Mouse (Mus musculus): ENCODE measurements around the gene Vwa8. TPM values are rescaled to one million over a fixed set of nuclear protein-coding genes. Genes with fewer than 3 reads are reported as not detected.

The Vwa8 gene
- polyA plus RNA-seq, 1 experiment from 2014 or later, result 5.5 TPM

GRCm38 (mm10) chr14:79242386-79242720 is 393.5 kb downstream of the Vwa8 start:
- ATAC-seq, result no peak
- Histone ChIP-seq H3K36me3 (ENCODE audit: control insufficient read depth, insufficient read depth, low read length) (no peaks in the 10 kb centered on the region), H3K27me3 (replicated peaks; ENCODE audit: control insufficient read depth, insufficient read depth, low read length) (no peaks in the 10 kb centered on the region), H3K4me2 (ENCODE audit: low read length) (no peak overlapping the region), H3K9me3 (replicated peaks; ENCODE audit: control insufficient read depth, low read length) (0 out of 2 replicates have a peak, but pooled peaks cover 3% of the 10 kb centered on the region), H3K27ac (ENCODE audit: low read depth, low read length) (no peak overlapping the region), H3K4me3 (ENCODE audit: low read depth, low read length) (no peak overlapping the region), H3K9ac (ENCODE audit: low read length) (no peak overlapping the region), H3K4me1 (ENCODE audit: control insufficient read depth, insufficient read depth, low read length) (peaks cover 3% of the 10 kb centered on the region; the same call in 1 of the 2 replicates)
- DNase-seq (ENCODE audit: low spot score), result no peak

GRCm38 (mm10) chr14:79243038-79243883 is 394.4 kb downstream of the Vwa8 start:
- Histone ChIP-seq H3K27ac (ENCODE audit: low read depth, low read length) (no peak overlapping the region), H3K36me3 (ENCODE audit: control insufficient read depth, insufficient read depth, low read length) (no peaks in the 10 kb centered on the region), H3K9ac (ENCODE audit: low read length) (no peak overlapping the region), H3K4me3 (ENCODE audit: low read depth, low read length) (no peak overlapping the region), H3K4me1 (ENCODE audit: control insufficient read depth, insufficient read depth, low read length) (peaks cover 3% of the 10 kb centered on the region; the same call in 1 of the 2 replicates), H3K27me3 (replicated peaks; ENCODE audit: control insufficient read depth, insufficient read depth, low read length) (no peaks in the 10 kb centered on the region), H3K9me3 (replicated peaks; ENCODE audit: control insufficient read depth, low read length) (0 out of 2 replicates have a peak, but pooled peaks cover 3% of the 10 kb centered on the region), H3K4me2 (ENCODE audit: low read length) (no peak overlapping the region)
- ATAC-seq (no peak), DNase-seq (ENCODE audit: low spot score) (no peak)
- WGBS, result 65% methylated on average over 12 of the region's 12 CpGs

- H3K9ac ChIP-seq (ENCODE audit: low read length), result no peak overlapping the region
- peak overlapping the region; percentile 5; the same call in 1 of the 2 replicates for H3K27ac ChIP-seq (ENCODE audit: low read depth, low read length)
- H3K4me3 ChIP-seq (ENCODE audit: low read depth, low read length), result no peak overlapping the region
- 0 out of 2 replicates have a peak, but pooled peaks cover 3% of the 10 kb centered on the region for H3K9me3 ChIP-seq (replicated peaks; ENCODE audit: control insufficient read depth, low read length)
- DNase-seq (ENCODE audit: low spot score) (peak; percentile 57), ATAC-seq (peak; percentile 30; the same call in 1 of the 2 replicates)
- H3K4me2 ChIP-seq (ENCODE audit: low read length), result no peak overlapping the region
- H3K27me3 ChIP-seq (replicated peaks; ENCODE audit: control insufficient read depth, insufficient read depth, low read length), result no peaks in the 10 kb centered on the region
- H3K4me1 ChIP-seq (ENCODE audit: control insufficient read depth, insufficient read depth, low read length), result peaks cover 3% of the 10 kb centered on the region; the same call in 1 of the 2 replicates
- no peaks in the 10 kb centered on the region for H3K36me3 ChIP-seq (ENCODE audit: control insufficient read depth, insufficient read depth, low read length)
- WGBS, result 59% methylated on average over 3 of the region's 3 CpGs
Observed at GRCm38 (mm10) chr14:79244571-79244970, 395.7 kb downstream of the Vwa8 start.

- H3K4me1 ChIP-seq (ENCODE audit: control insufficient read depth, insufficient read depth, low read length), result no peaks in the 10 kb centered on the region
- H3K4me3 ChIP-seq (ENCODE audit: low read depth, low read length), result no peak overlapping the region
- ATAC-seq, result no peak
- H3K9ac ChIP-seq (ENCODE audit: low read length), result no peak overlapping the region
- no peaks in the 10 kb centered on the region for H3K9me3 ChIP-seq (replicated peaks; ENCODE audit: control insufficient read depth, low read length)
- no peak overlapping the region for H3K4me2 ChIP-seq (ENCODE audit: low read length)
- 80% methylated on average over 5 of the region's 5 CpGs for WGBS
- H3K36me3 ChIP-seq (ENCODE audit: control insufficient read depth, insufficient read depth, low read length), result no peaks in the 10 kb centered on the region
- no peaks in the 10 kb centered on the region for H3K27me3 ChIP-seq (replicated peaks; ENCODE audit: control insufficient read depth, insufficient read depth, low read length)
- H3K27ac ChIP-seq (ENCODE audit: low read depth, low read length), result no peak overlapping the region
- no peak for DNase-seq (ENCODE audit: low spot score)
Observed at GRCm38 (mm10) chr14:79251727-79252285, 403.0 kb downstream of the Vwa8 start.

Other genes with a start within 250 kb of the Vwa8 start
- gene Dgkh, start 116.3 kb upstream of the Vwa8 start, polyA plus RNA-seq (2014; fragmentation: Nextera tagmentation; extraction: Ambion mirVana), result 1.5 and 2.1 TPM in 2 replicates

All from forebrain, embryonic 14.5 days (tissue).